Mouse (Mus musculus) E14TG2a.4 (cell line): ENCODE results near the gene Snx22.
A peak's percentile ranks its signal among the peaks of the same experiment; 100 is the strongest.

Experiments used
- H3K27me3 ChIP-seq: 2 replicates; pipeline ENCODE4 v1.6.1; 2014; ENCODE audit warnings: low read length, control low read depth; ENCODE audit not compliant: insufficient read depth
- H3K36me3 ChIP-seq: 2 replicates; pipeline ENCODE4 v1.6.1; 2014; ENCODE audit warnings: low read length, control low read depth; ENCODE audit not compliant: insufficient read depth
- H3K4me1 ChIP-seq: replicated peaks from 2 replicates; pipeline ENCODE4 v1.6.1; 2014; ENCODE audit warnings: low read depth, low read length, control low read depth
- H3K4me3 ChIP-seq: replicated peaks from 2 replicates; pipeline ENCODE4 v1.5.1; 2014; ENCODE audit warnings: mild to moderate bottlenecking, low read length
- H3K9me3 ChIP-seq: 2 replicates; pipeline ENCODE4 v1.6.1; 2014; ENCODE audit warnings: low read length, control low read depth
- CTCF ChIP-seq: conservative IDR thresholded peaks from 2 replicates; pipeline ENCODE4 v1.5.1; 2014; ENCODE audit warnings: low read length
- NANOG ChIP-seq: IDR thresholded peaks from 2 replicates; pipeline ENCODE4 v1.6.1; 2014; ENCODE audit warnings: borderline replicate concordance, low read length, mixed read lengths
- POU5F1 ChIP-seq: IDR thresholded peaks from 2 replicates; pipeline ENCODE4 v1.6.1; 2014; ENCODE audit warnings: low read length, borderline replicate concordance

Gene Snx22

GRCm38 (mm10) chr9:66069583-66069982, at the start of gene Snx22:
Gene Snx22, minus strand, starts transcription at chr9:66069719.
- Histone ChIP-seq H3K9me3 (peaks cover 6% of the 10 kb centered on the region), H3K27me3 (peaks cover 35% of the 10 kb centered on the region), H3K4me1 (peaks cover 43% of the 10 kb centered on the region), H3K4me3 (peak within 1 kb of the TSS; percentile 92), H3K36me3 (peaks cover 27% of the 10 kb centered on the region)
- TF ChIP-seq NANOG, result no peak
- TF ChIP-seq POU5F1, result no peak
- no peak for TF ChIP-seq CTCF

- no peaks in the 10 kb centered on the region for H3K27me3 ChIP-seq
- peaks cover 6% of the 10 kb centered on the region for H3K4me1 ChIP-seq
- no peaks in the 10 kb centered on the region for H3K9me3 ChIP-seq
- no peaks in the 10 kb centered on the region for H3K36me3 ChIP-seq
- H3K4me3 ChIP-seq, result no peak overlapping the region
- TF ChIP-seq NANOG (no peak), CTCF (no peak), POU5F1 (no peak)
Observed at GRCm38 (mm10) chr9:66116890-66117289, 47.4 kb upstream of the Snx22 start.

GRCm38 (mm10) chr9:66114341-66114740, 44.8 kb upstream of the Snx22 start:
- peaks cover 9% of the 10 kb centered on the region for H3K4me1 ChIP-seq
- H3K36me3 ChIP-seq, result no peaks in the 10 kb centered on the region; the same call in 1 of the 2 replicates
- H3K4me3 ChIP-seq, result no peak overlapping the region
- TF ChIP-seq CTCF (no peak), POU5F1 (no peak), NANOG (no peak)
- H3K27me3 ChIP-seq, result no peaks in the 10 kb centered on the region
- H3K9me3 ChIP-seq, result no peaks in the 10 kb centered on the region

- TF ChIP-seq NANOG, result no peak
- TF ChIP-seq POU5F1, result no peak
- TF ChIP-seq CTCF, result no peak
- no peak overlapping the region for H3K4me3 ChIP-seq
- no peaks in the 10 kb centered on the region for H3K27me3 ChIP-seq
- H3K36me3 ChIP-seq, result peaks cover 9% of the 10 kb centered on the region
- no peaks in the 10 kb centered on the region for H3K9me3 ChIP-seq
- H3K4me1 ChIP-seq, result peaks cover 10% of the 10 kb centered on the region
Observed at GRCm38 (mm10) chr9:66110611-66111379, 41.3 kb upstream of the Snx22 start.

- no peaks in the 10 kb centered on the region for H3K9me3 ChIP-seq
- peaks cover 17% of the 10 kb centered on the region for H3K4me1 ChIP-seq
- no peak overlapping the region for H3K4me3 ChIP-seq
- peaks cover 13% of the 10 kb centered on the region for H3K36me3 ChIP-seq
- TF ChIP-seq CTCF (no peak), NANOG (no peak), POU5F1 (no peak)
- no peaks in the 10 kb centered on the region for H3K27me3 ChIP-seq
Observed at GRCm38 (mm10) chr9:66110126-66110525, 40.6 kb upstream of the Snx22 start.

DNA sequence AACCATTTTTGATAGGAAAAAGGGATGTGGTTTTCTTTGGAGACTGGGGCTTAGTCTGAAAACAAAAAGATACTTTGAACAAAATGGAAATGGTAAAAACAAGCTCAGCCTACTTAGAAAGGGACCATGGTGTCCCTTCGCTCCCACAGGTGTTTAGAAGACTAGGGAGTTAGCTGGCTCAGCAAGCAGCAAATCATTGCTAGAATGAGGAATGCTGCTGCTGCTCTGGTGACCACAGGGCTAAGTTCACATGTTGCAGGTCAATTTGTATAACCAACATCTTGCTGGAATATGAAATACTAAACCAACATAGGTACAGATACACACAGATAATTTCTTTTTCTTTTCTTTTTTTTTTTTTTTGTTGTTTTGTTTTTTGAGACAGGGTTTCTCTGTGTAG, 40.1 kb upstream of the Snx22 start:
- TF ChIP-seq NANOG, result no peak
- TF ChIP-seq POU5F1, result no peak
- no peak for TF ChIP-seq CTCF
- H3K36me3 ChIP-seq, result peaks cover 18% of the 10 kb centered on the region
- H3K4me1 ChIP-seq, result peaks cover 17% of the 10 kb centered on the region
- no peaks in the 10 kb centered on the region for H3K27me3 ChIP-seq
- H3K9me3 ChIP-seq, result no peaks in the 10 kb centered on the region
- H3K4me3 ChIP-seq, result no peak overlapping the region

GRCm38 (mm10) chr9:66105168-66105567, 35.6 kb upstream of the Snx22 start:
- Histone ChIP-seq H3K4me1 (peaks cover 14% of the 10 kb centered on the region), H3K9me3 (no peaks in the 10 kb centered on the region), H3K4me3 (no peak overlapping the region), H3K27me3 (no peaks in the 10 kb centered on the region), H3K36me3 (peaks cover 47% of the 10 kb centered on the region)
- TF ChIP-seq NANOG, result no peak
- TF ChIP-seq CTCF, result no peak
- no peak for TF ChIP-seq POU5F1

DNA sequence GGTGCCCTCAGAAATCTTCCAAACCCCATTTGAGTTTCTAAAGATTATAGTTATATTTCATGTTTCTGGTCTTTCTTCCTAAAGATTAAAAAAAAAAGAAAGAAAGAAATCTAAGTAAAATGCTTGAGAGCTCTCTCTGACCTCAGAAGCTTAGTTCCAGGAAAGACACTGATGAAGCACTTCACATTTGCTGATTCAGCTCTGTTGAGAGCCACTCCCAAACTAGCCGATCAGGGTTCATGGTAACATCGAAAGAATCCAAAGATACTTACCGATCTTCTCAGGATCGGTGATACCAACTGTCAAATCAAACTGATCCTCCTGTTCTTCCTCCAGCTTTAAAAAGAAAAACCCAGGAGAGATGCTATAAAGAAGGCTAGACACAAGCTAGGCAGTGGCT, 35.1 kb upstream of the Snx22 start:
- Histone ChIP-seq H3K4me1 (peaks cover 14% of the 10 kb centered on the region), H3K9me3 (no peaks in the 10 kb centered on the region), H3K4me3 (no peak overlapping the region), H3K36me3 (peaks cover 48% of the 10 kb centered on the region), H3K27me3 (no peaks in the 10 kb centered on the region)
- TF ChIP-seq POU5F1 (no peak), NANOG (no peak)

GRCm38 (mm10) chr9:66102668-66103067, 33.1 kb upstream of the Snx22 start:
- no peak for TF ChIP-seq NANOG
- TF ChIP-seq CTCF, result no peak
- no peak for TF ChIP-seq POU5F1
- no peaks in the 10 kb centered on the region for H3K27me3 ChIP-seq
- H3K4me3 ChIP-seq, result no peak overlapping the region
- H3K9me3 ChIP-seq, result no peaks in the 10 kb centered on the region
- H3K36me3 ChIP-seq, result peaks cover 44% of the 10 kb centered on the region
- H3K4me1 ChIP-seq, result peaks cover 14% of the 10 kb centered on the region
